Mouse (Mus musculus) kidney, embryonic 15.5 days (tissue): Measurements from ENCODE around the gene Ces3b. TPM values are rescaled to one million over a fixed set of nuclear protein-coding genes. Genes with fewer than 3 reads are reported as not detected.

Experiments
- polyA plus RNA-seq: library from polyadenylated mRNA; unstranded; fragments of >200 nt; fragmentation: Nextera tagmentation; extraction: Ambion mirVana; gene quantifications from 2 replicates; pipeline ENCODE4 v1.2.1, GENCODE M21; 2015

Ces3b gene
- polyA plus RNA-seq, 1 experiment from 2014 or later = not detected

Other genes starting within 250 kb of the Ces3b start
- 0.08 and 0.19 TPM in 2 replicates for gene Ces2c, start 236.7 kb upstream of the Ces3b start, polyA plus RNA-seq
- 0.78 and 1.6 TPM in 2 replicates for gene Ces2e, start 157.5 kb upstream of the Ces3b start, polyA plus RNA-seq
- 0.05 TPM in 1 of 2 replicates, not detected in the other for gene Ces2f, start 136.4 kb upstream of the Ces3b start, polyA plus RNA-seq
- 0.44 and 0.77 TPM in 2 replicates for gene Ces2g, start 122.0 kb upstream of the Ces3b start, polyA plus RNA-seq
- not detected in 2 replicates for gene Ces2h, start 82.9 kb upstream of the Ces3b start, polyA plus RNA-seq
- gene Ces3a, start 35.2 kb upstream of the Ces3b start, polyA plus RNA-seq = not detected in 2 replicates
- not detected in 2 replicates for gene Ces4a, start 48.0 kb downstream of the Ces3b start, polyA plus RNA-seq
- gene Cbfb, start 86.9 kb downstream of the Ces3b start, polyA plus RNA-seq = 67.7 and 73.2 TPM in 2 replicates
- gene D230025D16Rik, start 141.4 kb downstream of the Ces3b start, polyA plus RNA-seq = 23.8 and 25.2 TPM in 2 replicates
- gene B3gnt9, start 171.4 kb downstream of the Ces3b start, polyA plus RNA-seq = 9.6 and 13.5 TPM in 2 replicates
- 20.0 and 24.2 TPM in 2 replicates for gene Tradd, start 180.9 kb downstream of the Ces3b start, polyA plus RNA-seq
- 2.3 and 2.7 TPM in 2 replicates for gene Fbxl8, start 180.9 kb downstream of the Ces3b start, polyA plus RNA-seq
- 0.12 and 0.13 TPM in 2 replicates for gene Hsf4, start 186.0 kb downstream of the Ces3b start, polyA plus RNA-seq
- 0.84 and 1.1 TPM in 2 replicates for gene Nol3, start 192.4 kb downstream of the Ces3b start, polyA plus RNA-seq
- 10.6 and 12.6 TPM in 2 replicates for gene 4931428F04Rik, start 206.1 kb downstream of the Ces3b start, polyA plus RNA-seq
- gene Exoc3l, start 212.3 kb downstream of the Ces3b start, polyA plus RNA-seq = 21.6 and 25.4 TPM in 2 replicates
- 88.8 and 103 TPM in 2 replicates for gene E2f4, start 213.9 kb downstream of the Ces3b start, polyA plus RNA-seq
- 10.6 and 11.5 TPM in 2 replicates for gene Elmo3, start 221.8 kb downstream of the Ces3b start, polyA plus RNA-seq
- 2.2 and 2.6 TPM in 2 replicates for gene Lrrc29, start 242.5 kb downstream of the Ces3b start, polyA plus RNA-seq
- 119 and 125 TPM in 2 replicates for gene Tmem208, start 242.6 kb downstream of the Ces3b start, polyA plus RNA-seq